Mouse (Mus musculus): ENCODE data around the gene Efcab1. TPM values are rescaled to one million over a fixed set of nuclear protein-coding genes. Genes with fewer than 3 reads are reported as not detected.
A peak's percentile ranks its signal among the peaks of the same experiment; 100 is the strongest.
"Not testable (repeated sequence)": the region's sequence is repeated elsewhere in the genome, so short reads cannot be mapped to it uniquely, and the experiment has no call there.

Efcab1 gene
- polyA plus RNA-seq (2014; fragmentation: Nextera tagmentation; extraction: Ambion mirVana): 9.0 and 9.9 TPM in 2 replicates

DNA sequence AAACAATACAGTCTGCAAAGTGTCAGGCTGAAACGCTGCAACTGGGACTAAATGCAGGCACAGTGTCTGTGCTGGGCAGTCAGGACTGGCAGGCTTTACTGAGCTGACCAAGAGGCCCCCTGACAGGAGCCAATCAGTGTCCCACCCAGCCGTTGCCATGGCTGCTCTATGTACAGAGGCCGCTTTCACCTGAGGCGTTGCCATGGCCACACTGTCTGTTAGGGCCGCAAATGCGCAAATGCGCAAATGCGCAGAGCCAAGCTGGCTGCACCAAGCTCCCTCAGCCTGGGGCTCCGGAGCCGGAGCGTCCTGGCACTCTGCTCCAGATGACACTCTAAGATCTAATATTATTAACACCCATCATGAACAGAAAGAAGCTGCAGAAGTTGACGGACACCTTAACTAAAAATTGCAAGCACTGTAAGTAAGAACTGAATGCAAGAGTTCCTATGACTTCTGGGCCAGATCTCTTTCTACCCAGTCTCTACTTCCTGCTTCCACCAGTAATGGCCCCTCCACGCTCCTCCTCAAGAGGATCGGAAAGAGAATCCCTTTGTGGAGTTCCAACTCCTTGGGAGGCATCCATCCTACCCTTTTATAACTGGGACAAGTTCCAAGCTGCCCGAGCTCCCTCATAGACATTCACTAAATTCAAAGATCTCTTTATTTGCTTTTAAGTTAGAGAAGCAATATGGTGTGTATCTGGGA lies at the start of gene Efcab1:
Gene Efcab1, plus strand, starts transcription at position 214 of the 708 bp plus-strand sequence.
- H3K36me3 ChIP-seq (ENCODE audit: control insufficient read depth, insufficient read depth, low read length): no peaks in the 10 kb centered on the region
- 0 out of 2 replicates have a peak within 1 kb of the TSS, but pooled peaks have one; percentile 27 for H3K9ac ChIP-seq (ENCODE audit: low read length)
- H3K4me1 ChIP-seq (replicated peaks; ENCODE audit: control insufficient read depth, insufficient read depth, low read length): 0 out of 2 replicates have a peak, but pooled peaks cover 3% of the 10 kb centered on the region
- peak within 1 kb of the TSS; percentile 39 for H3K4me2 ChIP-seq (ENCODE audit: low read length)
- H3K4me3 ChIP-seq (ENCODE audit: low read depth, low read length): peak within 1 kb of the TSS; percentile 33
- 8% methylated on average over 15 of the region's 15 CpGs for WGBS
- DNase-seq (ENCODE audit: low spot score) (peak; percentile 73), ATAC-seq (replicated peaks; ENCODE audit: low FRiP score, low TSS enrichment, low read depth) (peak; percentile 100)
- no peaks in the 10 kb centered on the region for H3K27me3 ChIP-seq (replicated peaks; ENCODE audit: control insufficient read depth, insufficient read depth, low read length)
- no peaks in the 10 kb centered on the region for H3K9me3 ChIP-seq (ENCODE audit: control insufficient read depth, low read length)
- H3K27ac ChIP-seq (ENCODE audit: low read depth): no peak within 1 kb of the TSS

DNA sequence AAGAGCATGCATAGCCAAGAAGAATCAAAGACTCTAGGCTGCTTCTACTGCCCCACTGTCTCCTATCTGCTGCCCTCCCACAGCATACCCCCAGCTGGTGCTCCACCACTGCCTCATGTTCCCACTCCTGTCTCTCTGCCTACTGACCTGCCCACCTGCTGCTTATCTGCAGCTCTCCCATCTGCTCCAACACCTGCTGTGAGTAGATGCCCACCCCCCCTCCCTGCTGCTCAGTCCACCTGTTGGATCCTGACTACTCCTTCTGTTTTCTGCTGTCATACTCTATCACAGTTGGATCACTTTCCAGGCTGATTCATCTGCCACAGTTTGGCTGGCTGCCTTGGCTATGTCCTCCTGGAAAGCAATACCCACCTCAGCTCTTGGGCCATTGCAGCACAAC lies 47.0 kb upstream of the Efcab1 start:
- Histone ChIP-seq H3K4me1 (replicated peaks; ENCODE audit: control insufficient read depth, insufficient read depth, low read length) (no peaks in the 10 kb centered on the region), H3K9me3 (ENCODE audit: control insufficient read depth, low read length) (no peaks in the 10 kb centered on the region), H3K4me2 (ENCODE audit: low read length) (no peak overlapping the region), H3K27me3 (replicated peaks; ENCODE audit: control insufficient read depth, insufficient read depth, low read length) (no peaks in the 10 kb centered on the region), H3K9ac (ENCODE audit: low read length) (no peak overlapping the region), H3K36me3 (ENCODE audit: control insufficient read depth, insufficient read depth, low read length) (no peaks in the 10 kb centered on the region), H3K27ac (ENCODE audit: low read depth) (no peak overlapping the region), H3K4me3 (ENCODE audit: low read depth, low read length) (no peak overlapping the region)
- ATAC-seq (replicated peaks; ENCODE audit: low FRiP score, low TSS enrichment, low read depth) (no peak), DNase-seq (ENCODE audit: low spot score) (no peak)

DNA sequence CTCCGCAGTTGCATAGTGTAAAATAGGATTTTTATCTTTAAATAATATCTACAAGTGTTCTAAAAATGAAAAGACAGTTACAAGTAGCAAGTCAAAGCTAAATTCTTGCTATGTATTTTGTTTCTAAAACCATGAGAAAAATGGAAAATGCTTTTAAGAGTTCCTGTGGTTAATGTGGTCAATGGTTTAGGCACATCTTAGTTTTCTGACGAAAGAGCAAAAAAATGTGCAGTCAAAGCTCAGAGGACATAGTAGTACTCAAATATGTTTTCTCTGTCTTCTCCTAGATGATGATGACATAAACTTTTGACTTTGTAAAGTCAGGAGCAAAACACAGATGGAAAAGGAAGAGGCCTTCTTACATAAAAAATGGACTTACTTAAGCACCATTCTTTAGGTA lies 21.5 kb upstream of the Efcab1 start:
- H3K4me2 ChIP-seq (ENCODE audit: low read length): no peak overlapping the region
- no peak for ATAC-seq (replicated peaks; ENCODE audit: low FRiP score, low TSS enrichment, low read depth)
- no peaks in the 10 kb centered on the region for H3K36me3 ChIP-seq (ENCODE audit: control insufficient read depth, insufficient read depth, low read length)
- no peak for DNase-seq (ENCODE audit: low spot score)
- H3K9me3 ChIP-seq (ENCODE audit: control insufficient read depth, low read length): no peaks in the 10 kb centered on the region
- no peak overlapping the region for H3K27ac ChIP-seq (ENCODE audit: low read depth)
- 88% methylated on average over 2 of the region's 2 CpGs for WGBS
- no peaks in the 10 kb centered on the region for H3K4me1 ChIP-seq (replicated peaks; ENCODE audit: control insufficient read depth, insufficient read depth, low read length)
- no peaks in the 10 kb centered on the region for H3K27me3 ChIP-seq (replicated peaks; ENCODE audit: control insufficient read depth, insufficient read depth, low read length)
- H3K4me3 ChIP-seq (ENCODE audit: low read depth, low read length): no peak overlapping the region
- no peak overlapping the region for H3K9ac ChIP-seq (ENCODE audit: low read length)

DNA sequence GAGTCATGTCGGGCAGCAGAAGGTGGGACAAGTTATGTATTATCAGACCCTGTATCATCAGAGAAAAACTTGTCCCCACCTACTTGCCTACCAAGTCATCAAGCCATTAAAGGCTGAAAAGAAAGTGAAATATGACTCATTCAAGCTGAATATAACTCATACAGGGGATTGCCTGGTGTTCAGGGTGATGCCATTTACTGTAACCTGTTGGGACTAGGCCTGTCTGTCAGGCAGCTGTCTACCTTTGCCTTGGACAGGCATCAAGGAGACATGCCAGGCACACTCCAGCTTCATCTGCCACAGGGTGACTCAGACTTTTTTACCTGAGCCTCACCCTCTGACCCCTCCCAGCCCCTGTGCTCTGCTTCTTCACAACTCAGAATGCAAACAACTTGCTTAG lies 21.0 kb upstream of the Efcab1 start:
- Histone ChIP-seq H3K9ac (ENCODE audit: low read length) (no peak overlapping the region), H3K27ac (ENCODE audit: low read depth) (no peak overlapping the region), H3K4me3 (ENCODE audit: low read depth, low read length) (no peak overlapping the region), H3K4me1 (replicated peaks; ENCODE audit: control insufficient read depth, insufficient read depth, low read length) (no peaks in the 10 kb centered on the region), H3K4me2 (ENCODE audit: low read length) (no peak overlapping the region), H3K27me3 (replicated peaks; ENCODE audit: control insufficient read depth, insufficient read depth, low read length) (no peaks in the 10 kb centered on the region), H3K36me3 (ENCODE audit: control insufficient read depth, insufficient read depth, low read length) (no peaks in the 10 kb centered on the region), H3K9me3 (ENCODE audit: control insufficient read depth, low read length) (no peaks in the 10 kb centered on the region)
- WGBS: 71% methylated on average over 1 of the region's 1 CpGs
- DNase-seq (ENCODE audit: low spot score): no peak
- ATAC-seq (replicated peaks; ENCODE audit: low FRiP score, low TSS enrichment, low read depth): no peak

DNA sequence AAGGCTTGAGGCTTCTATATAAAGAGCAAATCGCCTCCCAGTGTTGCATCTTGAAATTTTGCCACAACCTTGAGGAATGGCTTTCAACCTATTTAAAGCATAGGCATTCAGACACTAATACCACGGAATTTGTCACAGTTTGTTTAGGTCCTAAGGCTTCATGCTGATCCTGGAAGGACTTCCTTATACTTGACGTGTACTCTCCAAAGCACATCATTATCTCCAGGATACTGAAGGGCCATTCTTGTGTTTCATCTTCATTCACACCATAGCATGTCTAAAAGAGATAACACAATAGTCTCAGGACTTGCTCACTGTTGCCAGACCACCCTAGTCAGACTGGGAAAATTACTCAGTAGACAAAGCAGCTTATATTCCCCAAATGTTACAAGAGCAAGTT lies 13.9 kb upstream of the Efcab1 start:
- Histone ChIP-seq H3K27ac (ENCODE audit: low read depth) (no peak overlapping the region), H3K9me3 (ENCODE audit: control insufficient read depth, low read length) (no peaks in the 10 kb centered on the region), H3K4me2 (ENCODE audit: low read length) (no peak overlapping the region), H3K4me1 (replicated peaks; ENCODE audit: control insufficient read depth, insufficient read depth, low read length) (peaks cover 7% of the 10 kb centered on the region; the same call in 1 of the 2 replicates), H3K27me3 (replicated peaks; ENCODE audit: control insufficient read depth, insufficient read depth, low read length) (no peaks in the 10 kb centered on the region), H3K9ac (ENCODE audit: low read length) (no peak overlapping the region), H3K36me3 (ENCODE audit: control insufficient read depth, insufficient read depth, low read length) (no peaks in the 10 kb centered on the region), H3K4me3 (ENCODE audit: low read depth, low read length) (no peak overlapping the region)
- 81% methylated on average over 3 of the region's 3 CpGs for WGBS
- ATAC-seq (replicated peaks; ENCODE audit: low FRiP score, low TSS enrichment, low read depth) (no peak), DNase-seq (ENCODE audit: low spot score) (no peak)

DNA sequence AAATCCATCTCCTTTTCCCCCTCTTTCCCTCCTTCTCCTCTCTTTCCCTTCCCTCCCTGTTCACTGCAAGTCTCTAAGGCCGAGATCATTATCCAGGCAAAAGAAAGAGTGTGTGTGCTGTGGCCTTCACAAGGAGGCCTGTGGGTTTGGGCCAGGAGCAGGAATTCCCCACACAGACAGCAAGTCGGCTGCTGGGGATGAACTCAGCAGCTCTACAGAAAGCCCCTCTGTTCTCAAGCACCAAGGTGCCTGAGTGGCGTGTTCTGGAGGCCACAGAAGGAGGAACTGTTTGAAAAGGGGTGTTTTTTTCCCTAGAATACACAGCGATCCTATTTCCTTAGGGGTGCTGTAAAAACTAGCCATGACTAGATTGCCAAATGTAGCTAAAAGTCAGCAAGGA lies 12.5 kb upstream of the Efcab1 start:
- Histone ChIP-seq H3K4me3 (ENCODE audit: low read depth, low read length) (no peak overlapping the region), H3K4me1 (replicated peaks; ENCODE audit: control insufficient read depth, insufficient read depth, low read length) (peaks cover 7% of the 10 kb centered on the region; the same call in 1 of the 2 replicates), H3K9me3 (ENCODE audit: control insufficient read depth, low read length) (no peaks in the 10 kb centered on the region), H3K4me2 (ENCODE audit: low read length) (no peak overlapping the region), H3K27ac (ENCODE audit: low read depth) (peak overlapping the region; percentile 64; the same call in 1 of the 2 replicates), H3K36me3 (ENCODE audit: control insufficient read depth, insufficient read depth, low read length) (no peaks in the 10 kb centered on the region), H3K9ac (ENCODE audit: low read length) (no peak overlapping the region), H3K27me3 (replicated peaks; ENCODE audit: control insufficient read depth, insufficient read depth, low read length) (no peaks in the 10 kb centered on the region)
- ATAC-seq (replicated peaks; ENCODE audit: low FRiP score, low TSS enrichment, low read depth) (no peak), DNase-seq (ENCODE audit: low spot score) (no peak)
- WGBS: 44% methylated on average over 4 of the region's 4 CpGs

DNA sequence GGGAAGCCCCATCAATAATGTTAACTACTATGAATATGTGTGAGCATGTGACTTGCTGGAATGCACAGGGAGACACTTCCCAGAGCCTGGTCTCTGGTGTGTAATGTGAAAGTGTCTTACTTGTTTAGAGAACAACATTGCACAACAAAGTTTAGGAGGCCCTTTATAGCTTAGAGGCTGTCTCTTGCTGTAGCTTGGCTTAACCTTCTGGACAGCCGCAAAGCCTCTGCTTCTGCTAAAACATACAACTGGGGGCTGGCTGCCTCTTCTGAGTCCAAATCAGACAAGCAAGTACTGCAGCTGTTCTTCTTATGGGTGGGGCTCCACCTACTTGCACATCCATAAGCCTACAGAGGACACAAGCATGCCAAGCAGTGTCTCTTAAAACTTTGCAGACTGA lies 11.7 kb upstream of the Efcab1 start:
- ATAC-seq (replicated peaks; ENCODE audit: low FRiP score, low TSS enrichment, low read depth): 0 out of 2 replicates have a peak, but pooled peaks have one; percentile 8

DNA sequence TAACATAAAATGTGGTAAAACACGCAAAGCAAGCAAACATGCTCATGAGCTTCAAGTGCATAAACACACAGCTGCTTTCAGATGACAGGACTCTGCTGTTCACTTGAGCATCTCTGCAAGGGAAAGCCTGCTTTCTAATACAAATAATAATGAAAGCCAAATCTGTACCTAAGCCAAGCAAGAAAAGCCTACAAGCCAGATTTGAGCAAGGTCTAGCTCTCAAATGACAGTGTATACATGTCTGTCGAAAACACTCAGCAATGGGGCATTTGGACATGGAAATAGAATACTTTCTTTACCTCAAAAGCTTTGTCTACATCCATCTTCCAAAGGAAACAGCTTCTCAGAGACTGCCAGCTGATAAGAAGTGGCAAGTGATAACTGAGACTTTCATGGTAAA lies 10.9 kb upstream of the Efcab1 start:
- Histone ChIP-seq H3K27me3 (replicated peaks; ENCODE audit: control insufficient read depth, insufficient read depth, low read length) (no peaks in the 10 kb centered on the region), H3K4me1 (replicated peaks; ENCODE audit: control insufficient read depth, insufficient read depth, low read length) (peaks cover 7% of the 10 kb centered on the region; the same call in 1 of the 2 replicates), H3K4me2 (ENCODE audit: low read length) (no peak overlapping the region), H3K27ac (ENCODE audit: low read depth) (peak overlapping the region; percentile 17), H3K9me3 (ENCODE audit: control insufficient read depth, low read length) (no peaks in the 10 kb centered on the region), H3K9ac (ENCODE audit: low read length) (no peak overlapping the region), H3K36me3 (ENCODE audit: control insufficient read depth, insufficient read depth, low read length) (no peaks in the 10 kb centered on the region), H3K4me3 (ENCODE audit: low read depth, low read length) (no peak overlapping the region)
- 26% methylated on average over 2 of the region's 2 CpGs for WGBS
- DNase-seq (ENCODE audit: low spot score) (no peak), ATAC-seq (replicated peaks; ENCODE audit: low FRiP score, low TSS enrichment, low read depth) (no peak)

More for the DNA sequence above, 11.7 kb upstream of the Efcab1 start:
- no peaks in the 10 kb centered on the region for H3K9me3 ChIP-seq (ENCODE audit: control insufficient read depth, low read length)
- H3K9ac ChIP-seq (ENCODE audit: low read length): no peak overlapping the region
- H3K36me3 ChIP-seq (ENCODE audit: control insufficient read depth, insufficient read depth, low read length): no peaks in the 10 kb centered on the region
- peaks cover 7% of the 10 kb centered on the region; the same call in 1 of the 2 replicates for H3K4me1 ChIP-seq (replicated peaks; ENCODE audit: control insufficient read depth, insufficient read depth, low read length)
- 53% methylated on average over 1 of the region's 1 CpGs for WGBS
- no peaks in the 10 kb centered on the region for H3K27me3 ChIP-seq (replicated peaks; ENCODE audit: control insufficient read depth, insufficient read depth, low read length)
- DNase-seq (ENCODE audit: low spot score): no peak
- peak overlapping the region; percentile 17 for H3K27ac ChIP-seq (ENCODE audit: low read depth)
- H3K4me3 ChIP-seq (ENCODE audit: low read depth, low read length): no peak overlapping the region
- no peak overlapping the region for H3K4me2 ChIP-seq (ENCODE audit: low read length)

DNA sequence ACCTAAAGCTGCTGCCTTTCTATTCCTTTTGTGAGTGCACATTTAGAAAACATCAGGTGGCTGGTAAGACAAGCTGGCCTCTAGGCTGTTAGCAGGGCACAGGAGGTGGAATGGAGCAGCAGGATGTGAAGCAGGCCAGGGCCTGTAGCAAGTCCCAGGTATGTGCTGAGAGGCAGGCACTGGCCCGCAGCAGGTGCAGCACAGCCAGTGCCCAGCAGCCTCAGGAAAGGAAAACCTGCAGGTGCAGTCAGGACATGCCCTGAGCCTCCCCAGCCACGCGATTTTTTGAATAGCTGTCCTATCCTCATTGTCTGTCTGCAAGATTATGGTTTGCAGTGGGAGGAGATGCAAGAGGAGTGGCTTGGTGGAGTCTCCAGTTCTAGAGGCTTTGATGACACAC lies 24.3 kb downstream of the Efcab1 start:
- WGBS: 67% methylated on average over 3 of the region's 3 CpGs
- ATAC-seq (replicated peaks; ENCODE audit: low FRiP score, low TSS enrichment, low read depth); H3K27me3 ChIP-seq (replicated peaks; ENCODE audit: control insufficient read depth, insufficient read depth, low read length); DNase-seq (ENCODE audit: low spot score); H3K36me3 ChIP-seq (ENCODE audit: control insufficient read depth, insufficient read depth, low read length); H3K9ac ChIP-seq (ENCODE audit: low read length); H3K4me2 ChIP-seq (ENCODE audit: low read length); H3K4me1 ChIP-seq (replicated peaks; ENCODE audit: control insufficient read depth, insufficient read depth, low read length); H3K27ac ChIP-seq (ENCODE audit: low read depth); H3K9me3 ChIP-seq (ENCODE audit: control insufficient read depth, low read length); H3K4me3 ChIP-seq (ENCODE audit: low read depth, low read length): not testable (repeated sequence)
